Mouse (Mus musculus) adrenal gland, postnatal 10 days (tissue): ENCODE measurements at regions not wholly inside any gene's neighbourhood (a gene's known extent, or its start where the extent isn't known, plus 50 kb on each side); places are given as distances from the start of the nearest gene placed in this dataset.

Source experiments
- DNase-seq: peaks from one replicate; pipeline ENCODE4 v3.0.0; 2021; ENCODE audit warnings: mixed read lengths

- DNase-seq = no peak
Observed at GRCm38 (mm10) chr10:21831002-21831696, 50.8 kb upstream of the Sgk1 start.
